Mouse (Mus musculus) left cerebral cortex, postnatal 25 days (tissue): ENCODE data around the gene Nprl2. TPM values are rescaled to one million over a fixed set of nuclear protein-coding genes. Genes with fewer than 3 reads are reported as not detected.
A peak's percentile ranks its signal among the peaks of the same experiment; 100 is the strongest.

ENCODE experiments used
- DNase-seq, 2 experiments: peaks; one replicate each; pipeline ENCODE4 v3.0.0; 2022; ENCODE audit warnings: low spot score in 2 of 2, mixed read lengths in 1 of 2
- intact Hi-C: fragments of 180-260 bp; cut with DNase I; formaldehyde crosslinking; loops from one replicate; pipeline ENCODE4 v1.15.1; 2025
- total RNA-seq, 2 experiments: library from RNA; stranded (reverse); gene quantifications; 2 replicates each; pipeline ENCODE4 v1.2.3; 2021

Nprl2 gene
- total RNA-seq, 2 experiments from 2014 or later, result 40.4 to 41.7 TPM

GRCm38 (mm10) chr9:107533791-107534407 lies 8.1 kb upstream of the Nprl2 start, which contains the start of gene Tmem115:
TSS of gene Tmem115 (plus strand) at chr9:107533945.
- peak; percentile 95 to 99 for DNase-seq
- intact Hi-C loops, result loop anchor here (10.0 kb wide), 1 partner anchor 649 kb away; the partner anchor contains the start of gene Rbm15b

GRCm38 (mm10) chr9:107534408-107535202 lies 7.4 kb upstream of the Nprl2 start:
- DNase-seq, result no peak
- intact Hi-C loops, result loop anchor here (10.0 kb wide), 1 partner anchor 650 kb away; the partner anchor contains the start of gene Rbm15b

- DNase-seq, result no peak
These were observed 3.8 kb upstream of the Nprl2 start for GRCm38 (mm10) chr9:107538231-107538630.

GRCm38 (mm10) chr9:107538711-107539110 lies 3.3 kb upstream of the Nprl2 start:
- intact Hi-C loops, result loop anchor here (10.0 kb wide), 1 partner anchor 654 kb away; the partner anchor contains the start of gene Rbm15b

More at GRCm38 (mm10) chr9:107538231-107538630, 3.8 kb upstream of the Nprl2 start:
- intact Hi-C loops, result loop anchor here (10.0 kb wide), 1 partner anchor 653 kb away; the partner anchor contains the start of gene Rbm15b

GRCm38 (mm10) chr9:107539940-107540339 lies 2.1 kb upstream of the Nprl2 start:
- no peak for DNase-seq
- intact Hi-C loops, result loop anchor here (10.0 kb wide), 1 partner anchor 655 kb away; the partner anchor contains the start of gene Rbm15b

More at GRCm38 (mm10) chr9:107538711-107539110, 3.3 kb upstream of the Nprl2 start:
- DNase-seq, result no peak

- intact Hi-C loops, result no loop called here
- DNase-seq, result no peak
These were observed 1.6 kb upstream of the Nprl2 start for GRCm38 (mm10) chr9:107540420-107540819.

- DNase-seq, result no peak
- intact Hi-C loops, result no loop called here
These were observed 1.0 kb upstream of the Nprl2 start for GRCm38 (mm10) chr9:107541005-107541404.

- intact Hi-C loops, result no loop called here
- DNase-seq, result no peak
These were observed 293 bp downstream of the Nprl2 start for GRCm38 (mm10) chr9:107542352-107542686.

- intact Hi-C loops, result no loop called here
These were observed 695 bp downstream of the Nprl2 start for GRCm38 (mm10) chr9:107542721-107543120.

GRCm38 (mm10) chr9:107543299-107543698 lies 1.3 kb downstream of the Nprl2 start:
- DNase-seq, result no peak

More at GRCm38 (mm10) chr9:107542721-107543120, 695 bp downstream of the Nprl2 start:
- no peak for DNase-seq

GRCm38 (mm10) chr9:107544196-107544700 lies 2.2 kb downstream of the Nprl2 start:
- intact Hi-C loops, result no loop called here
- DNase-seq, result no peak

More at GRCm38 (mm10) chr9:107543299-107543698, 1.3 kb downstream of the Nprl2 start:
- intact Hi-C loops, result no loop called here

GRCm38 (mm10) chr9:107544729-107545128 lies 2.7 kb downstream of the Nprl2 start:
- DNase-seq, result no peak

GRCm38 (mm10) chr9:107545199-107545598 lies 3.2 kb downstream of the Nprl2 start:
- intact Hi-C loops, result no loop called here
- no peak for DNase-seq

More at GRCm38 (mm10) chr9:107544729-107545128, 2.7 kb downstream of the Nprl2 start:
- intact Hi-C loops, result no loop called here

GRCm38 (mm10) chr9:107545602-107546001 lies 3.6 kb downstream of the Nprl2 start:
- DNase-seq, result peak; percentile 63 to 74
- intact Hi-C loops, result no loop called here

GRCm38 (mm10) chr9:107547026-107547425 lies 5.0 kb downstream of the Nprl2 start, which contains the start of gene Zmynd10:
TSS of gene Zmynd10 (plus strand) at chr9:107547298.
- intact Hi-C loops, result no loop called here
- peak; percentile 88 to 92 for DNase-seq

GRCm38 (mm10) chr9:107547957-107548356 lies 5.9 kb downstream of the Nprl2 start:
- intact Hi-C loops, result no loop called here
- no peak for DNase-seq

- intact Hi-C loops, result no loop called here
These were observed 6.8 kb downstream of the Nprl2 start for GRCm38 (mm10) chr9:107548820-107549219.

GRCm38 (mm10) chr9:107549297-107550074 lies 7.5 kb downstream of the Nprl2 start:
- no peak for DNase-seq
- intact Hi-C loops, result no loop called here

More at GRCm38 (mm10) chr9:107548820-107549219, 6.8 kb downstream of the Nprl2 start:
- no peak for DNase-seq

GRCm38 (mm10) chr9:107550491-107551116 lies 8.6 kb downstream of the Nprl2 start:
- DNase-seq, result no peak
- intact Hi-C loops, result no loop called here
